Mouse (Mus musculus): ENCODE measurements around the gene Exoc4. TPM values are rescaled to one million over a fixed set of nuclear protein-coding genes. Genes with fewer than 3 reads are reported as not detected.

The Exoc4 gene
- polyA plus RNA-seq, 1 experiment from 2014 or later = 9.8 TPM

GRCm38 (mm10) chr6:33405562-33406275 lies 156.8 kb downstream of the Exoc4 start:
- Histone ChIP-seq H3K9me3 (replicated peaks) (no peaks in the 10 kb centered on the region), H3K27me3 (no peaks in the 10 kb centered on the region), H3K4me1 (replicated peaks) (no peaks in the 10 kb centered on the region), H3K9ac (no peak overlapping the region), H3K36me3 (replicated peaks) (no peaks in the 10 kb centered on the region), H3K27ac (replicated peaks) (no peak overlapping the region), H3K4me3 (replicated peaks) (no peak overlapping the region), H3K4me2 (no peak overlapping the region)
- 59% methylated on average over 4 of the region's 4 CpGs for WGBS (ENCODE audit: insufficient replicate concordance)
- ATAC-seq (ENCODE audit: insufficient read depth) = no peak

DNA sequence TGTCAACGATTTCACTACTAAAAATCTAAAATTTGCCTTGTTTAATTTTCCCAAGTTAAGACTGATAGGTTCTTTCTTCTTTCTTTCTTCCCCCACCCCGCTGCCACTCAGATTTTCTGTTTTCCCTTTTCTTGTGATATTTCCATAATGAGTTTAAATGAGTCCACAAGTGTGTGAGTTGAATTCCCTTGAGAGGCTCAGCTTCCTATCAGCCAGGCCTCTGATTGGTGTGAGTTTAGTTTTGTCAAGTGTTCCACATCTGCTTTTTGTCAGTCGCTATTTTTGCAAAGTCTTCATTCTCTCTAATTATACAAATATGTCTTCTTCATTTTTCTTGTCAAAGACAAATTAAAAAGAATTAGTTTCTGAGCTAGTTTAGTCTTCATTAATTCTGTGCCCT lies 160.7 kb downstream of the Exoc4 start:
- 68% methylated on average over 3 of the region's 3 CpGs for WGBS (ENCODE audit: insufficient replicate concordance)
- no peaks in the 10 kb centered on the region for H3K9me3 ChIP-seq (replicated peaks)

DNA sequence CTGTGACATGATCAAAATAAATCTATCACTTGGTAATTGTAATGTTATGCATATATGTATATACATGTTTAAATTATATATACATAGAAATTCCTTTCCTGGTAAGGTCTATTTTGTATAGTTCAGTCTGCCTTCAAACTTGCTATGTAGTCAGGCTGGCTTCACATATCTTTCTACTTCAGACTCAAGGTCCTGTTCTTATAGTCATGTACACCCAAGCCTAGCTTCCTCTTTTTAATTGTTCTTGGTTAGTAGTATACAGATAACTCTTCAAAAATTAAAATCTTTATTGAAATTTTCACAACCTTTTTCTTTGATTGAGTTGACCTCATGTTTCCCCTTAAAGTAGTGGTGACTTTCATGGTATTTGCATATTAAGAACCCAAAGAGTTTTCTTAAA lies 176.1 kb downstream of the Exoc4 start:
- Histone ChIP-seq H3K9me3 (replicated peaks) (no peaks in the 10 kb centered on the region), H3K27me3 (no peaks in the 10 kb centered on the region)

More for the DNA sequence above, 160.7 kb downstream of the Exoc4 start:
- H3K4me2 ChIP-seq = no peak overlapping the region
- H3K4me1 ChIP-seq (replicated peaks) = no peaks in the 10 kb centered on the region
- no peak overlapping the region for H3K4me3 ChIP-seq (replicated peaks)
- H3K27me3 ChIP-seq = no peaks in the 10 kb centered on the region
- ATAC-seq (ENCODE audit: insufficient read depth) = no peak
- H3K36me3 ChIP-seq (replicated peaks) = no peaks in the 10 kb centered on the region
- H3K27ac ChIP-seq (replicated peaks) = no peak overlapping the region
- H3K9ac ChIP-seq = no peak overlapping the region

GRCm38 (mm10) chr6:33431207-33431787 lies 182.4 kb downstream of the Exoc4 start:
- Histone ChIP-seq H3K9me3 (replicated peaks) (no peaks in the 10 kb centered on the region), H3K27ac (replicated peaks) (no peak overlapping the region), H3K4me1 (replicated peaks) (no peaks in the 10 kb centered on the region), H3K9ac (no peak overlapping the region), H3K4me2 (no peak overlapping the region), H3K27me3 (no peaks in the 10 kb centered on the region), H3K4me3 (replicated peaks) (no peak overlapping the region), H3K36me3 (replicated peaks) (no peaks in the 10 kb centered on the region)
- 60% methylated on average over 4 of the region's 4 CpGs for WGBS (ENCODE audit: insufficient replicate concordance)
- no peak for ATAC-seq (ENCODE audit: insufficient read depth)

More for the DNA sequence above, 176.1 kb downstream of the Exoc4 start:
- Histone ChIP-seq H3K4me2 (no peak overlapping the region), H3K36me3 (replicated peaks) (no peaks in the 10 kb centered on the region), H3K27ac (replicated peaks) (no peak overlapping the region), H3K9ac (no peak overlapping the region), H3K4me1 (replicated peaks) (no peaks in the 10 kb centered on the region), H3K4me3 (replicated peaks) (no peak overlapping the region)
- ATAC-seq (ENCODE audit: insufficient read depth) = no peak

- Histone ChIP-seq H3K27ac (replicated peaks) (no peak overlapping the region), H3K9me3 (replicated peaks) (no peaks in the 10 kb centered on the region), H3K9ac (no peak overlapping the region), H3K4me1 (replicated peaks) (no peaks in the 10 kb centered on the region), H3K27me3 (no peaks in the 10 kb centered on the region), H3K4me2 (no peak overlapping the region), H3K36me3 (replicated peaks) (peaks cover 6% of the 10 kb centered on the region; the same call in 1 of the 2 replicates), H3K4me3 (replicated peaks) (no peak overlapping the region)
- no peak for ATAC-seq (ENCODE audit: insufficient read depth)
- WGBS (ENCODE audit: insufficient replicate concordance) = 53% methylated on average over 1 of the region's 1 CpGs
Observed at GRCm38 (mm10) chr6:33440508-33440907, 191.6 kb downstream of the Exoc4 start.

DNA sequence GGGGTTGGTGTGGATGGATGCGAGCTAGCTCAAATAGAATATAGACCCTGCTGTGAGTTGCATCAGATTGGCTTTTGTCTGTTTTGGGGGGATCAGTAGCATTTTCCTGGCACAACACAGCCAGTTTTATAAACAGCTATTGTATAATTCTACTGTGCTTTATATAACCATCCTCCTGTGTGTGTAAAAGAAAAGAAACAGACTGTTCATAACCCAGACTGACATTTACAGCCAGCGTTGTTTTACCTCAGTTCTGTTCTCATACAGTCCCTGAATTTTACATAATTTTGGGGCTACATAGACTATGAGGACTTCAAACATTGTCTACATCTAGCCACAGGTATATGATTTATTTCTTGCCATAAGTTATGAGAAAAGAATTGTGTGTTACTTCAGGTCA lies 204.9 kb downstream of the Exoc4 start:
- Histone ChIP-seq H3K4me3 (replicated peaks) (no peak overlapping the region), H3K36me3 (replicated peaks) (no peaks in the 10 kb centered on the region), H3K27ac (replicated peaks) (no peak overlapping the region), H3K4me1 (replicated peaks) (no peaks in the 10 kb centered on the region), H3K4me2 (no peak overlapping the region), H3K9me3 (replicated peaks) (no peaks in the 10 kb centered on the region), H3K9ac (no peak overlapping the region), H3K27me3 (no peaks in the 10 kb centered on the region)
- ATAC-seq (ENCODE audit: insufficient read depth) = no peak
- WGBS (ENCODE audit: insufficient replicate concordance) = 83% methylated on average over 2 of the region's 2 CpGs

GRCm38 (mm10) chr6:33454354-33454753 lies 205.5 kb downstream of the Exoc4 start:
- Histone ChIP-seq H3K4me3 (replicated peaks) (no peak overlapping the region), H3K4me2 (no peak overlapping the region), H3K9ac (no peak overlapping the region), H3K36me3 (replicated peaks) (no peaks in the 10 kb centered on the region), H3K27me3 (no peaks in the 10 kb centered on the region), H3K4me1 (replicated peaks) (no peaks in the 10 kb centered on the region), H3K9me3 (replicated peaks) (no peaks in the 10 kb centered on the region), H3K27ac (replicated peaks) (no peak overlapping the region)
- 54% methylated on average over 2 of the region's 2 CpGs for WGBS (ENCODE audit: insufficient replicate concordance)
- ATAC-seq (ENCODE audit: insufficient read depth) = no peak

DNA sequence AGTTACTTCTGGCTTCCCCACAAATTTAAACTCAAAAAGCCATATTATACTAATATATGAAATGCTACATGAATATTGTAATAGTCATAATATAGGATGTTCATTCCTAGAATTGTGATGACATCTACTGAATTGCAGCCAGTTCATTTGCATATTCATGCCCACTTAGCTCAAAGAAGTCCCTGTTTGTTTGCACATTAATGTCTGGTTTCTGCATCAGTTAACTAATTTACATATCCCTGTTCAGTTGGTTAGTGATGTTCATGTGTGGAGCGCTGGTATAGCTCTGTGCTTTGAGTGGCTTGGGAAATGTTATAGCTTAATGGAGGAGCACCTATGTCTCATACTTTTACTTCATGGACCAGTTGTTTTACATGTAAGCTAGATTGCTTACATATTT lies 206.4 kb downstream of the Exoc4 start:
- Histone ChIP-seq H3K4me2 (no peak overlapping the region), H3K4me3 (replicated peaks) (no peak overlapping the region), H3K4me1 (replicated peaks) (no peaks in the 10 kb centered on the region), H3K27me3 (no peaks in the 10 kb centered on the region), H3K9me3 (replicated peaks) (no peaks in the 10 kb centered on the region), H3K9ac (no peak overlapping the region), H3K27ac (replicated peaks) (no peak overlapping the region), H3K36me3 (replicated peaks) (no peaks in the 10 kb centered on the region)
- no peak for ATAC-seq (ENCODE audit: insufficient read depth)
- WGBS (ENCODE audit: insufficient replicate concordance) = 82% methylated on average over 1 of the region's 1 CpGs

DNA sequence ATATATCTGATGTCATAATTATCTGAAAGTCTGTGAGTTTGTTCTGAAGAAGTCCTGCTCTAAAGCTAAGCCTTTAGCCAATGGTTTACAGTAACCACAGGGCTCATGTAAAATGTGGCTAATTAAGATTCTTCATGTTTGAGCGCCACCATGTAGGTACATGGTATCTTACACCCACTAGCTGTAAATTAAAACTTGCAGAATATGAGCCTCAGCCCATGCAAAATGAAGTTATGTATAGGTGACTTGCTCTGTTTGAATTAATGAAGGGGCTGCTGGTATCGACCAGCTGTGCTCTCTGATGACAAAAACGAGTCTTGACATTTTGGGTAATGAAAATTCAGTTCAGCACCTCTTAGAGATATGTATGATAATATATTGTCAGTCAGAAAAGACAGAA lies 216.0 kb downstream of the Exoc4 start:
- Histone ChIP-seq H3K9me3 (replicated peaks) (no peaks in the 10 kb centered on the region), H3K27ac (replicated peaks) (peak overlapping the region; percentile 33; the same call in 1 of the 2 replicates), H3K27me3 (no peaks in the 10 kb centered on the region), H3K4me2 (no peak overlapping the region), H3K36me3 (replicated peaks) (no peaks in the 10 kb centered on the region), H3K4me1 (replicated peaks) (peaks cover 21% of the 10 kb centered on the region), H3K4me3 (replicated peaks) (no peak overlapping the region), H3K9ac (no peak overlapping the region)
- WGBS (ENCODE audit: insufficient replicate concordance) = 71% methylated on average over 3 of the region's 3 CpGs
- no peak for ATAC-seq (ENCODE audit: insufficient read depth)

GRCm38 (mm10) chr6:33465392-33465791 lies 216.5 kb downstream of the Exoc4 start:
- Histone ChIP-seq H3K4me3 (replicated peaks) (no peak overlapping the region), H3K9ac (no peak overlapping the region), H3K36me3 (replicated peaks) (no peaks in the 10 kb centered on the region), H3K27me3 (no peaks in the 10 kb centered on the region), H3K9me3 (replicated peaks) (no peaks in the 10 kb centered on the region), H3K4me1 (replicated peaks) (peaks cover 21% of the 10 kb centered on the region), H3K4me2 (no peak overlapping the region), H3K27ac (replicated peaks) (peak overlapping the region; percentile 33; the same call in 1 of the 2 replicates)
- WGBS (ENCODE audit: insufficient replicate concordance) = 70% methylated on average over 3 of the region's 3 CpGs
- no peak for ATAC-seq (ENCODE audit: insufficient read depth)

- no peaks in the 10 kb centered on the region for H3K9me3 ChIP-seq (replicated peaks)
- no peaks in the 10 kb centered on the region for H3K36me3 ChIP-seq (replicated peaks)
- H3K27me3 ChIP-seq = no peaks in the 10 kb centered on the region
- H3K4me3 ChIP-seq (replicated peaks) = no peak overlapping the region
- H3K9ac ChIP-seq = no peak overlapping the region
- 36% methylated on average over 5 of the region's 5 CpGs for WGBS (ENCODE audit: insufficient replicate concordance)
- H3K4me2 ChIP-seq = peak overlapping the region; percentile 45
- peaks cover 21% of the 10 kb centered on the region for H3K4me1 ChIP-seq (replicated peaks)
- H3K27ac ChIP-seq (replicated peaks) = peak overlapping the region; percentile 75
- ATAC-seq (ENCODE audit: insufficient read depth) = peak; percentile 97
Observed at GRCm38 (mm10) chr6:33466168-33466839, 217.4 kb downstream of the Exoc4 start.
